Mouse (Mus musculus) bone marrow, adult 2 months (tissue): ENCODE measurements around the gene Mea1. TPM values are rescaled to one million over a fixed set of nuclear protein-coding genes. Genes with fewer than 3 reads are reported as not detected.

Experiments used
- H3K27ac ChIP-seq: fragments of 200-500 bp; 2 replicates; pipeline ENCODE4 v1.5.1; 2012; ENCODE audit warnings: low read depth, mild to moderate bottlenecking, control low read depth, inconsistent platforms, low read length; ENCODE audit not compliant: control insufficient read depth, poor library complexity, insufficient read depth
- H3K4me1 ChIP-seq: fragments of 200-500 bp; 2 replicates; pipeline ENCODE4 v1.6.1; 2011; ENCODE audit warnings: low read length; ENCODE audit not compliant: control insufficient read depth, insufficient read depth
- H3K4me3 ChIP-seq: fragments of 200-500 bp; replicated peaks from 2 replicates; pipeline ENCODE3; 2011; ENCODE audit warnings: mild to moderate bottlenecking, low read depth, low read length, control low read depth; ENCODE audit not compliant: control insufficient read depth
- CTCF ChIP-seq: fragments of 200-500 bp; IDR thresholded peaks from 2 replicates; pipeline ENCODE4 v1.5.1; 2011; ENCODE audit warnings: low read length, control low read depth; ENCODE audit not compliant: control insufficient read depth, insufficient read depth
- POLR2A ChIP-seq: fragments of 200-500 bp; IDR thresholded peaks from 2 replicates; pipeline ENCODE4 v1.6.1; 2011; ENCODE audit warnings: low read depth, mild to moderate bottlenecking, control low read depth, low read length, borderline replicate concordance; ENCODE audit not compliant: control insufficient read depth
- WGBS: fragments of 180-500 bp; shearing (Covaris S2); methylation state at CpG from one replicate; pipeline ENCODE4 v1.1.7; 2018; 5-methylcytosine and 5-hydroxymethylcytosine counted together
- polyA plus RNA-seq: library from polyadenylated mRNA; stranded (reverse); fragments of >200 nt; gene quantifications from 2 replicates; pipeline ENCODE4 v1.2.4, GENCODE M21; 2011; ENCODE audit warnings: low replicate concordance; ENCODE audit not compliant: missing spikeins, insufficient read depth, insufficient read length

Mea1 gene
- polyA plus RNA-seq, 1 experiment, result 53.0 TPM

- Histone ChIP-seq H3K4me3 (no peak overlapping the region), H3K27ac (no peak overlapping the region), H3K4me1 (no peaks in the 10 kb centered on the region)
- no peak for TF ChIP-seq CTCF
- TF ChIP-seq POLR2A, result no peak
- WGBS, result 87% methylated on average over 11 of the region's 11 CpGs
These were observed 36.3 kb downstream of the Mea1 start for GRCm38 (mm10) chr17:46714756-46715481.

GRCm38 (mm10) chr17:46721077-46721476, 42.5 kb downstream of the Mea1 start:
- Histone ChIP-seq H3K4me1 (no peaks in the 10 kb centered on the region), H3K4me3 (no peak overlapping the region), H3K27ac (no peak overlapping the region)
- 85% methylated on average over 7 of the region's 7 CpGs for WGBS
- TF ChIP-seq POLR2A (no peak), CTCF (no peak)

- H3K4me3 ChIP-seq, result no peak overlapping the region
- WGBS, result 83% methylated on average over 19 of the region's 20 CpGs
- no peaks in the 10 kb centered on the region for H3K4me1 ChIP-seq
- TF ChIP-seq POLR2A (no peak), CTCF (no peak)
- no peak overlapping the region for H3K27ac ChIP-seq
These were observed 46.0 kb downstream of the Mea1 start for GRCm38 (mm10) chr17:46724477-46725084.

- H3K4me1 ChIP-seq, result no peaks in the 10 kb centered on the region
- H3K27ac ChIP-seq, result no peak overlapping the region
- no peak for TF ChIP-seq POLR2A
- TF ChIP-seq CTCF, result peak; percentile 49; the same call in 1 of the 2 replicates
- no peak overlapping the region for H3K4me3 ChIP-seq
- 78% methylated on average over 9 of the region's 9 CpGs for WGBS
These were observed 46.7 kb downstream of the Mea1 start for GRCm38 (mm10) chr17:46725273-46725672.

- Histone ChIP-seq H3K4me1 (no peaks in the 10 kb centered on the region), H3K4me3 (no peak overlapping the region), H3K27ac (no peak overlapping the region)
- no peak for TF ChIP-seq CTCF
- TF ChIP-seq POLR2A, result no peak
- 82% methylated on average over 26 of the region's 26 CpGs for WGBS
These were observed 47.4 kb downstream of the Mea1 start for GRCm38 (mm10) chr17:46725731-46726645.

GRCm38 (mm10) chr17:46727271-46727670, 48.7 kb downstream of the Mea1 start:
- Histone ChIP-seq H3K27ac (no peak overlapping the region), H3K4me1 (no peaks in the 10 kb centered on the region), H3K4me3 (no peak overlapping the region)
- 88% methylated on average over 11 of the region's 11 CpGs for WGBS
- TF ChIP-seq CTCF (no peak), POLR2A (no peak)

GRCm38 (mm10) chr17:46728021-46728420, 49.4 kb downstream of the Mea1 start:
- Histone ChIP-seq H3K27ac (no peak overlapping the region), H3K4me3 (no peak overlapping the region), H3K4me1 (no peaks in the 10 kb centered on the region)
- 56% methylated on average over 6 of the region's 6 CpGs for WGBS
- TF ChIP-seq POLR2A (no peak), CTCF (peak; percentile 37; the same call in 1 of the 2 replicates)

GRCm38 (mm10) chr17:46728496-46728895, 49.9 kb downstream of the Mea1 start:
- WGBS, result 73% methylated on average over 11 of the region's 11 CpGs
- H3K4me3 ChIP-seq, result no peak overlapping the region
- no peaks in the 10 kb centered on the region for H3K4me1 ChIP-seq
- no peak overlapping the region for H3K27ac ChIP-seq
- no peak for TF ChIP-seq CTCF
- no peak for TF ChIP-seq POLR2A
